Mouse (Mus musculus): Measurements from ENCODE around the gene Igsf11. TPM values are rescaled to one million over a fixed set of nuclear protein-coding genes. Genes with fewer than 3 reads are reported as not detected.
A peak's percentile ranks its signal among the peaks of the same experiment; 100 is the strongest.

The Igsf11 gene
- polyA plus RNA-seq, 1 experiment from 2014 or later: 2.5 TPM

GRCm38 (mm10) chr16:38916885-38917284 is 24.4 kb downstream of the Igsf11 start:
- no peak for DNase-seq
- H3K9ac ChIP-seq (replicated peaks; ENCODE audit: low read length): no peak overlapping the region
- H3K9me3 ChIP-seq (ENCODE audit: control insufficient read depth, low read length): no peaks in the 10 kb centered on the region
- no peaks in the 10 kb centered on the region for H3K27me3 ChIP-seq (ENCODE audit: control insufficient read depth, insufficient read depth, low read length)
- 88% methylated on average over 5 of the region's 5 CpGs for WGBS
- no peaks in the 10 kb centered on the region for H3K36me3 ChIP-seq (ENCODE audit: control insufficient read depth, insufficient read depth, low read length)
- no peaks in the 10 kb centered on the region for H3K4me1 ChIP-seq (ENCODE audit: control insufficient read depth, insufficient read depth, low read length)
- H3K27ac ChIP-seq (replicated peaks; ENCODE audit: low read depth, low read length): no peak overlapping the region
- H3K4me3 ChIP-seq (replicated peaks; ENCODE audit: low read depth, low read length): no peak overlapping the region
- no peak overlapping the region for H3K4me2 ChIP-seq (ENCODE audit: low read length)
- no peak for ATAC-seq (ENCODE audit: low FRiP score, low TSS enrichment)

GRCm38 (mm10) chr16:38918121-38918520 is 25.6 kb downstream of the Igsf11 start:
- DNase-seq (no peak), ATAC-seq (ENCODE audit: low FRiP score, low TSS enrichment) (no peak)
- Histone ChIP-seq H3K9me3 (ENCODE audit: control insufficient read depth, low read length) (no peaks in the 10 kb centered on the region), H3K4me1 (ENCODE audit: control insufficient read depth, insufficient read depth, low read length) (no peaks in the 10 kb centered on the region), H3K27ac (replicated peaks; ENCODE audit: low read depth, low read length) (no peak overlapping the region), H3K9ac (replicated peaks; ENCODE audit: low read length) (no peak overlapping the region), H3K4me3 (replicated peaks; ENCODE audit: low read depth, low read length) (no peak overlapping the region), H3K27me3 (ENCODE audit: control insufficient read depth, insufficient read depth, low read length) (no peaks in the 10 kb centered on the region), H3K36me3 (ENCODE audit: control insufficient read depth, insufficient read depth, low read length) (no peaks in the 10 kb centered on the region), H3K4me2 (ENCODE audit: low read length) (no peak overlapping the region)
- 94% methylated on average over 2 of the region's 2 CpGs for WGBS

- Histone ChIP-seq H3K4me2 (ENCODE audit: low read length) (no peak overlapping the region), H3K27me3 (ENCODE audit: control insufficient read depth, insufficient read depth, low read length) (no peaks in the 10 kb centered on the region), H3K4me1 (ENCODE audit: control insufficient read depth, insufficient read depth, low read length) (no peaks in the 10 kb centered on the region), H3K36me3 (ENCODE audit: control insufficient read depth, insufficient read depth, low read length) (no peaks in the 10 kb centered on the region), H3K4me3 (replicated peaks; ENCODE audit: low read depth, low read length) (no peak overlapping the region), H3K9ac (replicated peaks; ENCODE audit: low read length) (no peak overlapping the region), H3K9me3 (ENCODE audit: control insufficient read depth, low read length) (no peaks in the 10 kb centered on the region), H3K27ac (replicated peaks; ENCODE audit: low read depth, low read length) (no peak overlapping the region)
- no peak for DNase-seq
- WGBS: 83% methylated on average over 5 of the region's 5 CpGs
- no peak for ATAC-seq (ENCODE audit: low FRiP score, low TSS enrichment)
These were observed 28.0 kb downstream of the Igsf11 start for GRCm38 (mm10) chr16:38920488-38920887.

- Histone ChIP-seq H3K27ac (replicated peaks; ENCODE audit: low read depth, low read length) (no peak overlapping the region), H3K9me3 (ENCODE audit: control insufficient read depth, low read length) (no peaks in the 10 kb centered on the region), H3K36me3 (ENCODE audit: control insufficient read depth, insufficient read depth, low read length) (no peaks in the 10 kb centered on the region), H3K4me2 (ENCODE audit: low read length) (0 out of 2 replicates have a peak overlapping the region, but pooled peaks have one; percentile 6), H3K4me3 (replicated peaks; ENCODE audit: low read depth, low read length) (no peak overlapping the region), H3K4me1 (ENCODE audit: control insufficient read depth, insufficient read depth, low read length) (no peaks in the 10 kb centered on the region), H3K27me3 (ENCODE audit: control insufficient read depth, insufficient read depth, low read length) (no peaks in the 10 kb centered on the region), H3K9ac (replicated peaks; ENCODE audit: low read length) (no peak overlapping the region)
- DNase-seq: no peak
- 0 out of 2 replicates have a peak, but pooled peaks have one; percentile 31 for ATAC-seq (ENCODE audit: low FRiP score, low TSS enrichment)
- 60% methylated on average over 13 of the region's 13 CpGs for WGBS
These were observed 32.5 kb downstream of the Igsf11 start for GRCm38 (mm10) chr16:38924940-38925339.

GRCm38 (mm10) chr16:38928760-38929159 is 36.3 kb downstream of the Igsf11 start:
- Histone ChIP-seq H3K4me3 (replicated peaks; ENCODE audit: low read depth, low read length) (no peak overlapping the region), H3K4me1 (ENCODE audit: control insufficient read depth, insufficient read depth, low read length) (no peaks in the 10 kb centered on the region), H3K27me3 (ENCODE audit: control insufficient read depth, insufficient read depth, low read length) (no peaks in the 10 kb centered on the region), H3K9me3 (ENCODE audit: control insufficient read depth, low read length) (no peaks in the 10 kb centered on the region), H3K36me3 (ENCODE audit: control insufficient read depth, insufficient read depth, low read length) (no peaks in the 10 kb centered on the region), H3K9ac (replicated peaks; ENCODE audit: low read length) (no peak overlapping the region), H3K27ac (replicated peaks; ENCODE audit: low read depth, low read length) (no peak overlapping the region), H3K4me2 (ENCODE audit: low read length) (no peak overlapping the region)
- WGBS: 87% methylated on average over 7 of the region's 7 CpGs
- ATAC-seq (ENCODE audit: low FRiP score, low TSS enrichment): no peak
- no peak for DNase-seq

GRCm38 (mm10) chr16:38931519-38931918 is 39.0 kb downstream of the Igsf11 start:
- Histone ChIP-seq H3K4me3 (replicated peaks; ENCODE audit: low read depth, low read length) (no peak overlapping the region), H3K9me3 (ENCODE audit: control insufficient read depth, low read length) (no peaks in the 10 kb centered on the region), H3K4me2 (ENCODE audit: low read length) (no peak overlapping the region), H3K27me3 (ENCODE audit: control insufficient read depth, insufficient read depth, low read length) (no peaks in the 10 kb centered on the region), H3K4me1 (ENCODE audit: control insufficient read depth, insufficient read depth, low read length) (no peaks in the 10 kb centered on the region), H3K36me3 (ENCODE audit: control insufficient read depth, insufficient read depth, low read length) (no peaks in the 10 kb centered on the region), H3K9ac (replicated peaks; ENCODE audit: low read length) (no peak overlapping the region), H3K27ac (replicated peaks; ENCODE audit: low read depth, low read length) (no peak overlapping the region)
- no peak for ATAC-seq (ENCODE audit: low FRiP score, low TSS enrichment)
- no peak for DNase-seq
- 80% methylated on average over 6 of the region's 6 CpGs for WGBS

GRCm38 (mm10) chr16:38940805-38941204 is 48.3 kb downstream of the Igsf11 start:
- H3K27ac ChIP-seq (replicated peaks; ENCODE audit: low read depth, low read length): no peak overlapping the region; the same call in 1 of the 2 replicates
- no peaks in the 10 kb centered on the region for H3K9me3 ChIP-seq (ENCODE audit: control insufficient read depth, low read length)
- H3K36me3 ChIP-seq (ENCODE audit: control insufficient read depth, insufficient read depth, low read length): no peaks in the 10 kb centered on the region
- DNase-seq: no peak
- ATAC-seq (ENCODE audit: low FRiP score, low TSS enrichment): 0 out of 2 replicates have a peak, but pooled peaks have one; percentile 34
- H3K27me3 ChIP-seq (ENCODE audit: control insufficient read depth, insufficient read depth, low read length): no peaks in the 10 kb centered on the region
- H3K4me3 ChIP-seq (replicated peaks; ENCODE audit: low read depth, low read length): no peak overlapping the region
- no peak overlapping the region for H3K9ac ChIP-seq (replicated peaks; ENCODE audit: low read length)
- H3K4me1 ChIP-seq (ENCODE audit: control insufficient read depth, insufficient read depth, low read length): 0 out of 2 replicates have a peak, but pooled peaks cover 4% of the 10 kb centered on the region
- no peak overlapping the region for H3K4me2 ChIP-seq (ENCODE audit: low read length)
- 45% methylated on average over 3 of the region's 3 CpGs for WGBS

- Histone ChIP-seq H3K36me3 (ENCODE audit: control insufficient read depth, insufficient read depth, low read length) (no peaks in the 10 kb centered on the region), H3K9ac (replicated peaks; ENCODE audit: low read length) (no peak overlapping the region), H3K9me3 (ENCODE audit: control insufficient read depth, low read length) (no peaks in the 10 kb centered on the region), H3K27ac (replicated peaks; ENCODE audit: low read depth, low read length) (no peak overlapping the region; the same call in 1 of the 2 replicates), H3K4me3 (replicated peaks; ENCODE audit: low read depth, low read length) (no peak overlapping the region), H3K4me2 (ENCODE audit: low read length) (no peak overlapping the region), H3K27me3 (ENCODE audit: control insufficient read depth, insufficient read depth, low read length) (no peaks in the 10 kb centered on the region), H3K4me1 (ENCODE audit: control insufficient read depth, insufficient read depth, low read length) (0 out of 2 replicates have a peak, but pooled peaks cover 4% of the 10 kb centered on the region)
- ATAC-seq (ENCODE audit: low FRiP score, low TSS enrichment): peak; percentile 80
- WGBS: 12% methylated on average over 6 of the region's 6 CpGs
- peak; percentile 73 for DNase-seq
These were observed 48.8 kb downstream of the Igsf11 start for GRCm38 (mm10) chr16:38941275-38941674.

GRCm38 (mm10) chr16:38943706-38944550 is 51.5 kb downstream of the Igsf11 start:
- 0 out of 2 replicates have a peak, but pooled peaks cover 4% of the 10 kb centered on the region for H3K4me1 ChIP-seq (ENCODE audit: control insufficient read depth, insufficient read depth, low read length)
- no peak overlapping the region for H3K4me3 ChIP-seq (replicated peaks; ENCODE audit: low read depth, low read length)
- DNase-seq (no peak), ATAC-seq (ENCODE audit: low FRiP score, low TSS enrichment) (no peak)
- no peaks in the 10 kb centered on the region for H3K27me3 ChIP-seq (ENCODE audit: control insufficient read depth, insufficient read depth, low read length)
- H3K9ac ChIP-seq (replicated peaks; ENCODE audit: low read length): no peak overlapping the region
- no peaks in the 10 kb centered on the region for H3K9me3 ChIP-seq (ENCODE audit: control insufficient read depth, low read length)
- no peak overlapping the region for H3K4me2 ChIP-seq (ENCODE audit: low read length)
- H3K27ac ChIP-seq (replicated peaks; ENCODE audit: low read depth, low read length): no peak overlapping the region
- WGBS: 59% methylated on average over 5 of the region's 5 CpGs
- no peaks in the 10 kb centered on the region for H3K36me3 ChIP-seq (ENCODE audit: control insufficient read depth, insufficient read depth, low read length)

Measured in midbrain, embryonic 14.5 days (tissue).